ENCODE assay signal across 28 mouse cellular contexts in the genomic region with DNA sequence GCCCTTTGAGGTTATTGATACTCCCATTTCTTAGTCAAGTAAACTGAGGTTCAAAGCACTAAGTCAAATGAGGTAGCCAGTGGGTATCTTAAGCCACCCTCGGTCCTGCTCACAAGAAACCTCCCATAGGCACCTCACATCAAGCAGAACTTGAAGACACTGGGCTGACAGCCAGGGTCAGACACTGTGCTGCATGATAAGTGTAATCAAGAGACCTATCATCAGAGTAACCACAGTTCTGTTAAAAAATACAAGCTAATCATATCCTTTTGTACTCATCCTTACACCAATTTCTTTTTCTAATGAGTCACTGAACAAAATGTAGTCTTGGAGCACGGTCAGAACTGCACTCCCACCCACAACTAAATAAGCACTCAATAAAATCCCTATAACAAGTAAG. TPM values are rescaled to one million over a fixed set of nuclear protein-coding genes. Genes with fewer than 3 reads are reported as not detected.
DNase-seq lines count a peak whose midpoint lies in the region; ATAC-seq and TF ChIP-seq lines count a peak whose summit lies in the region.
"Had no signal": no experiment of that assay in that cellular context is flagged by ENCODE, and none has a peak within 500 bp of the region (broad histone marks: within the 10 kb centered on the region; RNA-seq: fewer than 3 reads in every experiment).

No protein-coding gene starts in this region.

- TF ChIP-seq POLR2A in MEL (IDR thresholded peaks at IDR 0.05; ENCODE audit: control insufficient read depth in 1 of 2, insufficient read depth in 1 of 2, low read depth in 1 of 2, low read length in 2 of 2, poor library complexity in 1 of 2) = no peak

- no peak overlapping the region for H3K27ac ChIP-seq in liver, postnatal 0 days (ENCODE audit: low read depth)
- no peak overlapping the region for H3K27ac ChIP-seq in liver, embryonic 11.5 days (ENCODE audit: low read depth, low read length)
- peak overlapping the region; percentile 63 for H3K27ac ChIP-seq in MEL (ENCODE audit: control insufficient read depth, low read depth, low read length)
- H3K27ac ChIP-seq: embryonic facial prominence, embryonic 10.5 days; embryonic facial prominence, embryonic 12.5 days; forebrain, embryonic 13.5 days had no signal

- H3K79me2 ChIP-seq in MEL (ENCODE audit: control insufficient read depth, insufficient read depth, low read length, poor library complexity) = no peaks in the 10 kb centered on the region

- 43% methylated on average over 2 of the region's 2 CpGs for WGBS in liver, postnatal 0 days (ENCODE audit: insufficient replicate concordance)
- WGBS in liver, embryonic 11.5 days = 57% methylated on average over 2 of the region's 2 CpGs

- TF ChIP-seq CTCF in liver, postnatal 0 days (IDR thresholded peaks at IDR 0.05; ENCODE audit: low read depth) = no peak
- TF ChIP-seq CTCF in MEL (IDR thresholded peaks at IDR 0.05 in 2 of 3, conservative IDR thresholded peaks at IDR 0.05 in 1 of 3; ENCODE audit: control insufficient read depth in 1 of 3, insufficient read depth in 1 of 3, low read depth in 2 of 3, low read length in 3 of 3, poor library complexity in 1 of 3, severe bottlenecking in 1 of 3) = no peak

- TF ChIP-seq EP300 in liver, postnatal 0 days (IDR thresholded peaks at IDR 0.05; ENCODE audit: low read depth) = no peak
- peak; percentile 99 to 100 for TF ChIP-seq EP300 in MEL (IDR thresholded peaks at IDR 0.05; ENCODE audit: low read depth in 1 of 2, low read length in 2 of 2)

- no peaks in the 10 kb centered on the region for H3K36me3 ChIP-seq in liver, postnatal 0 days (replicated peaks; ENCODE audit: insufficient read depth, low read length)
- H3K36me3 ChIP-seq in liver, embryonic 11.5 days (ENCODE audit: control insufficient read depth, insufficient read depth, low read length) = no peaks in the 10 kb centered on the region
- H3K36me3 ChIP-seq in MEL (ENCODE audit: control insufficient read depth in 1 of 2, insufficient read depth in 2 of 2, low read length in 2 of 2) = peaks cover 0 to 35% of the 10 kb centered on the region in 2 experiments; a peak in 2 of 4 replicates
- H3K36me3 ChIP-seq: embryonic facial prominence, embryonic 10.5 days; embryonic facial prominence, embryonic 12.5 days; G1E had no signal

- no peak overlapping the region for H3K4me2 ChIP-seq in liver, postnatal 0 days (ENCODE audit: low read depth, low read length)
- H3K4me2 ChIP-seq in liver, embryonic 11.5 days = no peak overlapping the region
- H3K4me2 ChIP-seq: embryonic facial prominence, embryonic 12.5 days; forebrain, embryonic 13.5 days had no signal

- no peak for DNase-seq in liver, postnatal 0 days
- no peak for DNase-seq in liver, embryonic 11.5 days (ENCODE audit: low spot score)
- peak; percentile 97 for DNase-seq in MEL (ENCODE audit: low read depth, low spot score)
- no peak for DNase-seq in embryo, embryonic 10.5 days (ENCODE audit: low spot score)
- DNase-seq in cerebellum, postnatal 36 days = no peak
- DNase-seq: adrenal gland, postnatal 10 days; adrenal gland, postnatal 25 days; B cell, adult 2 months; cerebellum, adult 11 months; cerebellum, adult 18-20 months; cerebellum, adult 8-10 months; cerebellum, adult 9-11 months; cerebellum, postnatal 14 days had no signal

- H3K27me3 ChIP-seq in liver, postnatal 0 days (ENCODE audit: insufficient read depth, low read length) = no peaks in the 10 kb centered on the region
- H3K27me3 ChIP-seq in liver, embryonic 11.5 days (replicated peaks; ENCODE audit: control insufficient read depth, insufficient read depth, low read length) = no peaks in the 10 kb centered on the region
- H3K27me3 ChIP-seq in MEL (ENCODE audit: control insufficient read depth in 1 of 2, insufficient read depth in 2 of 2, low read length in 2 of 2) = no peaks in the 10 kb centered on the region
- H3K27me3 ChIP-seq: CH12.LX; embryonic facial prominence, embryonic 12.5 days; forebrain, embryonic 13.5 days had no signal

- no peak; the same call in 1 of the 2 replicates for TF ChIP-seq RAD21 in MEL (IDR thresholded peaks at IDR 0.05; ENCODE audit: low read depth, low read length)

- 0 out of 2 replicates have a peak, but pooled peaks have one; percentile 40 for ATAC-seq in liver, postnatal 0 days
- no peak for ATAC-seq in liver, embryonic 11.5 days (replicated peaks; ENCODE audit: low FRiP score)
- ATAC-seq in common myeloid progenitor, adult 5-6 weeks (replicated peaks; ENCODE audit: low read depth, poor library complexity, severe bottlenecking) = peak; percentile 85
- ATAC-seq in megakaryocyte-erythroid progenitor cell, adult 5-6 weeks (replicated peaks; ENCODE audit: low FRiP score, low TSS enrichment, poor library complexity, severe bottlenecking) = peak; percentile 99
- ATAC-seq in frontal cortex, adult (ENCODE audit: low TSS enrichment) = no peak
- ATAC-seq: activated CD4-positive, CD25-positive, alpha-beta regulatory T cell, adult 4 months; CD4-positive, CD25-positive, alpha-beta regulatory T cell, adult 4 months; forebrain, embryonic 13.5 days; forebrain, embryonic 16.5 days; Patski had no signal

- no peaks in the 10 kb centered on the region for H3K4me1 ChIP-seq in liver, postnatal 0 days (ENCODE audit: insufficient read depth)
- H3K4me1 ChIP-seq in liver, embryonic 11.5 days (replicated peaks; ENCODE audit: control insufficient read depth, insufficient read depth, low read length) = no peaks in the 10 kb centered on the region
- peaks cover 27 to 35% of the 10 kb centered on the region in 2 experiments for H3K4me1 ChIP-seq in MEL (ENCODE audit: control insufficient read depth in 1 of 2, insufficient read depth in 2 of 2, low read length in 2 of 2)
- H3K4me1 ChIP-seq: embryonic facial prominence, embryonic 10.5 days; embryonic facial prominence, embryonic 12.5 days; forebrain, embryonic 13.5 days had no signal

- no peak overlapping the region for H3K4me3 ChIP-seq in liver, postnatal 0 days (ENCODE audit: low read depth, low read length)
- no peak overlapping the region for H3K4me3 ChIP-seq in liver, embryonic 11.5 days (ENCODE audit: low read depth, low read length)
- H3K4me3 ChIP-seq in MEL (ENCODE audit: control insufficient read depth in 1 of 2, insufficient read depth in 1 of 2, low read depth in 2 of 2, low read length in 2 of 2) = no peak overlapping the region
- H3K4me3 ChIP-seq: embryonic facial prominence, embryonic 10.5 days; embryonic facial prominence, embryonic 12.5 days; forebrain, embryonic 13.5 days had no signal

- H3K9ac ChIP-seq in liver, postnatal 0 days (replicated peaks) = no peak overlapping the region
- H3K9ac ChIP-seq in liver, embryonic 11.5 days (ENCODE audit: low read depth, low read length) = no peak overlapping the region
- no peak overlapping the region for H3K9ac ChIP-seq in MEL (ENCODE audit: control insufficient read depth, low read depth, low read length, poor library complexity, severe bottlenecking)
- H3K9ac ChIP-seq: embryonic facial prominence, embryonic 12.5 days; forebrain, embryonic 13.5 days had no signal

- no peaks in the 10 kb centered on the region for H3K9me3 ChIP-seq in liver, postnatal 0 days (ENCODE audit: low read length)
- H3K9me3 ChIP-seq in liver, embryonic 11.5 days (ENCODE audit: control insufficient read depth, low read length) = no peaks in the 10 kb centered on the region
- H3K9me3 ChIP-seq in MEL (replicated peaks; ENCODE audit: insufficient read depth, low read length) = no peaks in the 10 kb centered on the region
- H3K9me3 ChIP-seq: embryonic facial prominence, embryonic 10.5 days; embryonic facial prominence, embryonic 12.5 days; forebrain, embryonic 13.5 days; G1E had no signal

TF ChIP-seq in MEL, 35 proteins besides CTCF, POLR2A, EP300 and RAD21 (continues in another document):
- TF ChIP-seq MYB (IDR thresholded peaks at IDR 0.05; ENCODE audit: low read depth, low read length) (peak; percentile 93), NRF1 (IDR thresholded peaks at IDR 0.05; ENCODE audit: insufficient read depth, low read depth, low read length, poor library complexity, severe bottlenecking) (no peak), MEF2A (IDR thresholded peaks at IDR 0.05; ENCODE audit: extremely low read depth, insufficient replicate concordance, low read depth, low read length, poor library complexity, severe bottlenecking) (0 out of 2 replicates have a peak, but pooled peaks have one; percentile 46), JUND (IDR thresholded peaks at IDR 0.05; ENCODE audit: low read depth, low read length) (peak; percentile 93), MAX (IDR thresholded peaks at IDR 0.05; ENCODE audit: low read length) (no peak; the same call in 1 of the 2 replicates), RCOR1 (IDR thresholded peaks at IDR 0.05; ENCODE audit: low read depth, low read length) (peak; percentile 91), ZKSCAN1 (IDR thresholded peaks at IDR 0.05; ENCODE audit: low read depth, low read length) (no peak), SMC3 (IDR thresholded peaks at IDR 0.05; ENCODE audit: low read depth, low read length) (no peak; the same call in 1 of the 2 replicates), USF1 (IDR thresholded peaks at IDR 0.05; ENCODE audit: low read depth, low read length) (no peak), KAT2A (conservative IDR thresholded peaks at IDR 0.05; ENCODE audit: low read depth, low read length) (no peak), E2F4 (IDR thresholded peaks at IDR 0.05; ENCODE audit: borderline replicate concordance, low read depth, low read length) (no peak), MAZ (IDR thresholded peaks at IDR 0.05; ENCODE audit: low read depth, low read length) (no peak), GATA1 (IDR thresholded peaks at IDR 0.05; ENCODE audit: low read depth, low read length) (peak; percentile 100)

RNA-seq across cellular contexts. Expression of gene Qdpr, which starts 43.9 kb away (rescaled TPM):
- polyA plus RNA-seq in liver, postnatal 0 days (2015; fragmentation: Nextera tagmentation; extraction: Ambion mirVana) = 202 and 206 TPM in 2 replicates
- polyA plus RNA-seq in liver, embryonic 11.5 days (2014; fragmentation: Nextera tagmentation; extraction: Ambion mirVana) = 103 and 116 TPM in 2 replicates
- total RNA-seq in MEL (2012; rRNA removed) = 113 and 119 TPM in 2 replicates
- polyA plus RNA-seq in MEL (2012; ENCODE audit: insufficient read depth in 1 of 2, insufficient read length in 2 of 2, low read depth in 1 of 2, low replicate concordance in 2 of 2, missing spikeins in 1 of 2) = 100 to 1,000 TPM in 1 of 2 experiments, not detected in 1; 226 TPM
- 65.7 and 66.0 TPM in 2 replicates for total RNA-seq in common myeloid progenitor, adult 5-6 weeks (2017)
- 143 and 172 TPM in 2 replicates for total RNA-seq in megakaryocyte-erythroid progenitor cell, adult 5-6 weeks (2014; fragmentation: Nextera tagmentation)
- 46.2 and 80.7 TPM in 2 replicates for total RNA-seq in megakaryocyte-erythroid progenitor cell, adult 5-6 weeks (2017)

RNA-seq across cellular contexts. Expression of gene Clrn2, which starts 47.4 kb away (rescaled TPM):
- polyA plus RNA-seq in liver, postnatal 0 days (2015; fragmentation: Nextera tagmentation; extraction: Ambion mirVana) = not detected in 2 replicates
- polyA plus RNA-seq in liver, embryonic 11.5 days (2014; fragmentation: Nextera tagmentation; extraction: Ambion mirVana) = not detected in 2 replicates
- total RNA-seq in MEL (2012; rRNA removed) = not detected in 2 replicates
- polyA plus RNA-seq in MEL (2012; ENCODE audit: insufficient read depth in 1 of 2, insufficient read length in 2 of 2, low read depth in 1 of 2, low replicate concordance in 2 of 2, missing spikeins in 1 of 2) = not detected
- total RNA-seq in common myeloid progenitor, adult 5-6 weeks (2017) = not detected in 2 replicates
- not detected in 2 replicates for total RNA-seq in megakaryocyte-erythroid progenitor cell, adult 5-6 weeks (2014; fragmentation: Nextera tagmentation)
- total RNA-seq in megakaryocyte-erythroid progenitor cell, adult 5-6 weeks (2017) = not detected in 2 replicates
- total RNA-seq: adrenal gland, adult 18-20 months; adrenal gland, postnatal 10 days; adrenal gland, postnatal 25 days; adrenal gland, postnatal 4 days; CH12.LX had no signal
- polyA plus RNA-seq: activated CD4-positive, CD25-positive, alpha-beta regulatory T cell, adult 4 months; CD4-positive, CD25-positive, alpha-beta regulatory T cell, adult 4 months; embryonic facial prominence, embryonic 10.5 days; embryonic facial prominence, embryonic 12.5 days; forebrain, embryonic 11.5 days; forebrain, embryonic 13.5 days; forebrain, embryonic 16.5 days; G1E; Patski had no signal

Comparison
In these comparisons a context has a peak if more than half of its experiments do, and no peak if none do; other contexts are left out.
1. ATAC-seq: peak in liver, postnatal 0 days (single experiment), common myeloid progenitor, adult 5-6 weeks (single experiment) and megakaryocyte-erythroid progenitor cell, adult 5-6 weeks (single experiment); none in liver, embryonic 11.5 days (single experiment) and frontal cortex, adult (single experiment).